Mouse (Mus musculus) heart, postnatal 4 days (tissue): ENCODE measurements around the gene Ttc29. TPM values are rescaled to one million over a fixed set of nuclear protein-coding genes. Genes with fewer than 3 reads are reported as not detected.

Source experiments
- DNase-seq: peaks from one replicate; pipeline ENCODE4 v3.0.0; 2021
- total RNA-seq, 2 experiments: library from RNA; stranded (reverse); gene quantifications; 2 replicates each; pipeline ENCODE4 v1.2.3; 2021

Gene Ttc29
- not detected for total RNA-seq

- DNase-seq, result peak; percentile 44
Measured at GRCm38 (mm10) chr8:78213074-78213473, at the start of gene Ttc29. TSS of gene Ttc29 (plus strand) at chr8:78213297.

GRCm38 (mm10) chr8:78171351-78171750 lies 41.7 kb upstream of the Ttc29 start:
- no peak for DNase-seq

- DNase-seq, result no peak
Measured at GRCm38 (mm10) chr8:78182654-78183053, 30.4 kb upstream of the Ttc29 start.

- DNase-seq, result no peak
Measured at GRCm38 (mm10) chr8:78183414-78183813, 29.7 kb upstream of the Ttc29 start.

- no peak for DNase-seq
Measured at GRCm38 (mm10) chr8:78187087-78187486, 26.0 kb upstream of the Ttc29 start.

GRCm38 (mm10) chr8:78204229-78204628 lies 8.9 kb upstream of the Ttc29 start:
- DNase-seq, result peak; percentile 10

- DNase-seq, result no peak
Measured at GRCm38 (mm10) chr8:78210424-78210823, 2.7 kb upstream of the Ttc29 start.

GRCm38 (mm10) chr8:78214645-78215044 lies 1.5 kb downstream of the Ttc29 start:
- no peak for DNase-seq

GRCm38 (mm10) chr8:78226087-78226486 lies 13.0 kb downstream of the Ttc29 start:
- DNase-seq, result no peak

- DNase-seq, result no peak
Measured at GRCm38 (mm10) chr8:78230721-78231120, 17.6 kb downstream of the Ttc29 start.

GRCm38 (mm10) chr8:78232870-78233707 lies 20.0 kb downstream of the Ttc29 start:
- no peak for DNase-seq

GRCm38 (mm10) chr8:78233708-78234201 lies 20.7 kb downstream of the Ttc29 start:
- no peak for DNase-seq

GRCm38 (mm10) chr8:78237972-78238675 lies 25.0 kb downstream of the Ttc29 start:
- peak; percentile 27 for DNase-seq

- no peak for DNase-seq
Measured at GRCm38 (mm10) chr8:78251115-78251514, 38.0 kb downstream of the Ttc29 start.

GRCm38 (mm10) chr8:78254374-78254773 lies 41.3 kb downstream of the Ttc29 start:
- DNase-seq, result no peak

- DNase-seq, result no peak
Measured at GRCm38 (mm10) chr8:78255011-78255410, 41.9 kb downstream of the Ttc29 start.

- no peak for DNase-seq
Measured at GRCm38 (mm10) chr8:78265506-78265905, 52.4 kb downstream of the Ttc29 start.

GRCm38 (mm10) chr8:78266231-78266630 lies 53.1 kb downstream of the Ttc29 start:
- DNase-seq, result no peak

- DNase-seq, result no peak
Measured at GRCm38 (mm10) chr8:78267894-78268411, 54.9 kb downstream of the Ttc29 start.

GRCm38 (mm10) chr8:78269281-78269680 lies 56.2 kb downstream of the Ttc29 start:
- DNase-seq, result no peak

- DNase-seq, result no peak
Measured at GRCm38 (mm10) chr8:78271391-78271790, 58.3 kb downstream of the Ttc29 start.

GRCm38 (mm10) chr8:78276120-78276519 lies 63.0 kb downstream of the Ttc29 start:
- DNase-seq, result no peak

- peak; percentile 8 for DNase-seq
Measured at GRCm38 (mm10) chr8:78277411-78277810, 64.3 kb downstream of the Ttc29 start.
